Mouse (Mus musculus) erythroblast, embryonic 14.5 days (primary cell): ENCODE measurements around the gene Copg2.

ENCODE experiments used
- GATA1 ChIP-seq: IDR thresholded peaks from 2 replicates; pipeline ENCODE4 v1.6.1; 2012; ENCODE audit warnings: low read length, inconsistent platforms, mixed read lengths
- TAL1 ChIP-seq: IDR thresholded peaks from 3 replicates; pipeline ENCODE4 v1.6.1; 2012; ENCODE audit warnings: low read length, inconsistent platforms, mixed read lengths

DNA sequence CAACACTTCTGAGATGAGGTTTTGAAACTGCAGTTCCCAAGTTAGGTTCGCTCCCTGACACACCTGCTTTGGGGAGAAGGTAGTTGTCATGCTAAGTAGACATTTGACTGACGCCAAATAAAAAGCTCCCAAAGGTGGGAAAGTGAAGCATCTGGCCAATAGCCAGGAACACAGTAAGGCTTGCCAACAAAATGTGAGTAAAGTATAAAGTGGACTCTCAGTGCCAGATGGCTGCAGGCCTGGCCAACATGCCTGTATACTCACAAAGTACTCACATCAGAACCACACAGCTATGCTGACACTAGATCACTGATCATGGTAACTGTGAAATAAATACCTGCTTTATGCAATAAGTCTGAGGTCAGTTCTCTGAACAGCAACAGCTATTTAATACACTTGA, 46.8 kb downstream of the Copg2 start:
- TF ChIP-seq TAL1 (no peak), GATA1 (no peak)
